In genomic region chr3:18640286-18640685, GRCm38 (mm10) we compare ENCODE assay signal across 33 mouse cellular contexts.
DNase-seq lines count a peak whose midpoint lies in the region; ATAC-seq and TF ChIP-seq lines count a peak whose summit lies in the region.
"Had no signal": no experiment of that assay in that cellular context is flagged by ENCODE, and none has a peak within 500 bp of the region (broad histone marks: within the 10 kb centered on the region; RNA-seq: fewer than 3 reads in every experiment).

No protein-coding gene starts in this region.

- 54% methylated on average over 5 of the region's 5 CpGs for WGBS in forebrain, postnatal 0 days
- 90% methylated on average over 5 of the region's 5 CpGs for WGBS in forebrain, embryonic 11.5 days

- H3K4me1 ChIP-seq in forebrain, postnatal 0 days (ENCODE audit: insufficient read depth): no peaks in the 10 kb centered on the region
- no peaks in the 10 kb centered on the region for H3K4me1 ChIP-seq in forebrain, embryonic 11.5 days (replicated peaks; ENCODE audit: control insufficient read depth, insufficient read depth, low read length)
- H3K4me1 ChIP-seq: embryonic facial prominence, embryonic 12.5 days; heart, embryonic 10.5 days; heart, embryonic 15.5 days; limb, embryonic 10.5 days; limb, embryonic 15.5 days; liver, embryonic 13.5 days; megakaryocyte, embryonic 14.5 days; midbrain, embryonic 12.5 days; neural tube, embryonic 13.5 days had no signal

- H3K36me3 ChIP-seq in forebrain, postnatal 0 days (ENCODE audit: insufficient read depth): no peaks in the 10 kb centered on the region
- H3K36me3 ChIP-seq in forebrain, embryonic 11.5 days (ENCODE audit: control insufficient read depth, insufficient read depth, low read length): no peaks in the 10 kb centered on the region
- H3K36me3 ChIP-seq: embryonic facial prominence, embryonic 12.5 days; heart, embryonic 10.5 days; heart, embryonic 15.5 days; limb, embryonic 10.5 days; limb, embryonic 15.5 days; liver, embryonic 13.5 days; midbrain, embryonic 12.5 days; neural tube, embryonic 13.5 days had no signal

- H3K27me3 ChIP-seq in forebrain, postnatal 0 days (ENCODE audit: insufficient read depth, low read length): no peaks in the 10 kb centered on the region
- H3K27me3 ChIP-seq in forebrain, embryonic 11.5 days (ENCODE audit: control insufficient read depth, insufficient read depth, low read length): no peaks in the 10 kb centered on the region
- H3K27me3 ChIP-seq: embryonic facial prominence, embryonic 12.5 days; heart, embryonic 15.5 days; limb, embryonic 15.5 days; liver, embryonic 13.5 days; megakaryocyte, embryonic 14.5 days; midbrain, embryonic 12.5 days; neural tube, embryonic 13.5 days had no signal

- peak overlapping the region; percentile 35; the same call in 1 of the 2 replicates for H3K27ac ChIP-seq in forebrain, postnatal 0 days (ENCODE audit: low read depth, low read length)
- H3K27ac ChIP-seq in forebrain, embryonic 11.5 days (ENCODE audit: low read depth, low read length): no peak overlapping the region
- H3K27ac ChIP-seq: embryonic facial prominence, embryonic 12.5 days; heart, embryonic 10.5 days; heart, embryonic 15.5 days; hindbrain, postnatal 0 days; kidney, postnatal 0 days; limb, embryonic 10.5 days; limb, embryonic 15.5 days; liver, embryonic 13.5 days; midbrain, embryonic 12.5 days; neural tube, embryonic 13.5 days had no signal

- H3K4me2 ChIP-seq in forebrain, postnatal 0 days (ENCODE audit: low read depth): no peak overlapping the region
- no peak overlapping the region for H3K4me2 ChIP-seq in forebrain, embryonic 11.5 days (ENCODE audit: low read depth, low read length, severe bottlenecking)
- H3K4me2 ChIP-seq: embryonic facial prominence, embryonic 12.5 days; heart, embryonic 15.5 days; limb, embryonic 15.5 days; liver, embryonic 13.5 days; midbrain, embryonic 12.5 days; neural tube, embryonic 13.5 days had no signal

- no peak overlapping the region for H3K9ac ChIP-seq in forebrain, postnatal 0 days
- no peak overlapping the region for H3K9ac ChIP-seq in forebrain, embryonic 11.5 days (ENCODE audit: low read length)
- H3K9ac ChIP-seq: embryonic facial prominence, embryonic 12.5 days; heart, embryonic 15.5 days; limb, embryonic 15.5 days; liver, embryonic 13.5 days; midbrain, embryonic 12.5 days; neural tube, embryonic 13.5 days had no signal

- DNase-seq in forebrain, postnatal 0 days: peak; percentile 72
- DNase-seq in forebrain, embryonic 11.5 days (ENCODE audit: low spot score): no peak
- DNase-seq in left cerebral cortex, postnatal 14 days (ENCODE audit: low spot score in 2 of 2): peak; percentile 49 to 79
- no peak for DNase-seq in left cerebral cortex, postnatal 4 days
- DNase-seq in brain, embryonic 18.5 days (ENCODE audit: low read depth, low spot score): peak; percentile 66
- DNase-seq in telencephalon, adult 2 months (ENCODE audit: low read depth, low spot score): peak; percentile 84
- DNase-seq in gastrocnemius, adult 18-20 months (ENCODE audit: low spot score): no peak
- DNase-seq: adrenal gland, adult 2 months; adrenal gland, postnatal 36 days; cerebellum, adult 11 months; cerebellum, adult 9-10 months; cerebellum, postnatal 36 days; embryo, embryonic 11 days; gastrocnemius, postnatal 25 days; heart, adult 11 months; kidney, adult 8-10 months; kidney, postnatal 4 days; liver, embryonic 13.5 days; lung, adult 18-20 months; lung, postnatal 4 days had no signal

- ATAC-seq in forebrain, postnatal 0 days: peak; percentile 97
- no peak for ATAC-seq in forebrain, embryonic 11.5 days (replicated peaks; ENCODE audit: low FRiP score)
- ATAC-seq: activated CD4-positive, CD25-positive, alpha-beta regulatory T cell, adult 4 months; hindbrain, postnatal 0 days; intestine, embryonic 16.5 days; lung, postnatal 0 days had no signal

- H3K9me3 ChIP-seq in forebrain, postnatal 0 days (ENCODE audit: low read length): no peaks in the 10 kb centered on the region
- no peaks in the 10 kb centered on the region for H3K9me3 ChIP-seq in forebrain, embryonic 11.5 days (ENCODE audit: control insufficient read depth, low read length)
- H3K9me3 ChIP-seq: embryonic facial prominence, embryonic 12.5 days; heart, embryonic 10.5 days; heart, embryonic 15.5 days; limb, embryonic 10.5 days; limb, embryonic 15.5 days; liver, embryonic 13.5 days; megakaryocyte, embryonic 14.5 days; midbrain, embryonic 12.5 days; neural tube, embryonic 13.5 days had no signal

- no peak for TF ChIP-seq CTCF in forebrain, postnatal 0 days (IDR thresholded peaks at IDR 0.05; ENCODE audit: low read depth)

- intact Hi-C loops in left cerebral cortex, postnatal 14 days (cut with DNase I): loop anchor here (5.0 kb wide), 1 partner anchor 422 kb away; no protein-coding TSS in a partner anchor
- intact Hi-C loops in left cerebral cortex, postnatal 4 days (cut with DNase I): no loop called here

- no peak overlapping the region for H3K4me3 ChIP-seq in forebrain, postnatal 0 days (ENCODE audit: low read depth, low read length)
- H3K4me3 ChIP-seq in forebrain, embryonic 11.5 days (ENCODE audit: low read depth, low read length): no peak overlapping the region
- H3K4me3 ChIP-seq: embryonic facial prominence, embryonic 12.5 days; heart, embryonic 10.5 days; heart, embryonic 15.5 days; limb, embryonic 10.5 days; limb, embryonic 15.5 days; liver, embryonic 13.5 days; megakaryocyte, embryonic 14.5 days; midbrain, embryonic 12.5 days; neural tube, embryonic 13.5 days had no signal

Comparison
In these comparisons a context has a peak if more than half of its experiments do, and no peak if none do; other contexts are left out.
1. DNase-seq: peak in forebrain, postnatal 0 days (single experiment), left cerebral cortex, postnatal 14 days (2 of 2), brain, embryonic 18.5 days (single experiment) and telencephalon, adult 2 months (single experiment); none in forebrain, embryonic 11.5 days (single experiment), left cerebral cortex, postnatal 4 days (single experiment) and gastrocnemius, adult 18-20 months (single experiment).